14 mouse cellular contexts compared by ENCODE assay signal in genomic region chr11:79628716-79629115, GRCm38 (mm10). TPM values are rescaled to one million over a fixed set of nuclear protein-coding genes. Genes with fewer than 3 reads are reported as not detected.
A peak's percentile ranks its signal among the peaks of the same experiment; 100 is the strongest.
DNase-seq lines count a peak whose midpoint lies in the region; ATAC-seq and TF ChIP-seq lines count a peak whose summit lies in the region.
"Had no signal": no experiment of that assay in that cellular context is flagged by ENCODE, and none has a peak within 500 bp of the region (broad histone marks: within the 10 kb centered on the region; RNA-seq: fewer than 3 reads in every experiment).

No protein-coding gene starts in this region.

- TF ChIP-seq POLR2A in bone marrow, adult 2 months (IDR thresholded peaks at IDR 0.05; ENCODE audit: borderline replicate concordance, control insufficient read depth, low read depth, low read length): no peak

- H3K36me3 ChIP-seq in intestine, postnatal 0 days (ENCODE audit: control insufficient read depth, insufficient read depth): no peaks in the 10 kb centered on the region
- no peaks in the 10 kb centered on the region for H3K36me3 ChIP-seq in intestine, embryonic 16.5 days (ENCODE audit: control insufficient read depth, insufficient read depth, low read length)
- 0 out of 2 replicates have a peak, but pooled peaks cover 8% of the 10 kb centered on the region for H3K36me3 ChIP-seq in forebrain, embryonic 12.5 days (replicated peaks)
- H3K36me3 ChIP-seq: embryonic facial prominence, embryonic 10.5 days; hindbrain, embryonic 15.5 days; limb, embryonic 13.5 days had no signal

- ATAC-seq in intestine, postnatal 0 days: no peak
- ATAC-seq in intestine, embryonic 16.5 days: no peak
- ATAC-seq in forebrain, embryonic 12.5 days (ENCODE audit: low FRiP score): no peak
- ATAC-seq: forebrain, embryonic 14.5 days had no signal

- H3K4me2 ChIP-seq in intestine, postnatal 0 days (replicated peaks; ENCODE audit: low read depth): no peak overlapping the region
- H3K4me2 ChIP-seq in intestine, embryonic 16.5 days (ENCODE audit: low read depth, low read length): no peak overlapping the region
- no peak overlapping the region for H3K4me2 ChIP-seq in forebrain, embryonic 12.5 days
- H3K4me2 ChIP-seq: heart, embryonic 11.5 days; hindbrain, embryonic 15.5 days; limb, embryonic 13.5 days; neural tube, embryonic 13.5 days had no signal

- no peak overlapping the region for H3K9ac ChIP-seq in intestine, postnatal 0 days (ENCODE audit: low read depth, low read length)
- H3K9ac ChIP-seq in intestine, embryonic 16.5 days (ENCODE audit: low read depth, low read length): no peak overlapping the region
- no peak overlapping the region for H3K9ac ChIP-seq in forebrain, embryonic 12.5 days
- H3K9ac ChIP-seq: hindbrain, embryonic 15.5 days; limb, embryonic 13.5 days; neural tube, embryonic 13.5 days had no signal

- H3K27me3 ChIP-seq in intestine, postnatal 0 days (replicated peaks; ENCODE audit: control insufficient read depth, insufficient read depth, low read length): no peaks in the 10 kb centered on the region
- no peaks in the 10 kb centered on the region for H3K27me3 ChIP-seq in intestine, embryonic 16.5 days (replicated peaks; ENCODE audit: control insufficient read depth, insufficient read depth, low read length)
- no peaks in the 10 kb centered on the region for H3K27me3 ChIP-seq in forebrain, embryonic 12.5 days
- H3K27me3 ChIP-seq: hindbrain, embryonic 15.5 days; limb, embryonic 13.5 days; neural tube, embryonic 13.5 days had no signal

- WGBS in intestine, postnatal 0 days: 61% methylated on average over 3 of the region's 3 CpGs
- 70% methylated on average over 3 of the region's 3 CpGs for WGBS in intestine, embryonic 16.5 days
- WGBS in bone marrow, adult 2 months: 43% methylated on average over 3 of the region's 3 CpGs
- WGBS in forebrain, embryonic 12.5 days: 76% methylated on average over 3 of the region's 3 CpGs

- H3K4me1 ChIP-seq in intestine, postnatal 0 days (replicated peaks; ENCODE audit: control insufficient read depth, insufficient read depth, low read length): no peaks in the 10 kb centered on the region
- H3K4me1 ChIP-seq in intestine, embryonic 16.5 days (ENCODE audit: control insufficient read depth, insufficient read depth, low read length): no peaks in the 10 kb centered on the region
- no peaks in the 10 kb centered on the region; the same call in 1 of the 2 replicates for H3K4me1 ChIP-seq in bone marrow, adult 2 months (ENCODE audit: control insufficient read depth, insufficient read depth, low read length)
- peaks cover 14% of the 10 kb centered on the region for H3K4me1 ChIP-seq in forebrain, embryonic 12.5 days
- H3K4me1 ChIP-seq: hindbrain, embryonic 15.5 days had no signal

- H3K27ac ChIP-seq in intestine, postnatal 0 days (ENCODE audit: low read depth, low read length): no peak overlapping the region
- no peak overlapping the region for H3K27ac ChIP-seq in intestine, embryonic 16.5 days (ENCODE audit: low read length)
- no peak overlapping the region for H3K27ac ChIP-seq in bone marrow, adult 2 months (ENCODE audit: control insufficient read depth, insufficient read depth, low read depth, low read length, poor library complexity)
- H3K27ac ChIP-seq in forebrain, embryonic 12.5 days: no peak overlapping the region
- H3K27ac ChIP-seq: embryonic facial prominence, embryonic 10.5 days; hindbrain, embryonic 15.5 days; neural tube, embryonic 13.5 days had no signal

- H3K9me3 ChIP-seq in intestine, postnatal 0 days (ENCODE audit: control insufficient read depth): no peaks in the 10 kb centered on the region
- no peaks in the 10 kb centered on the region for H3K9me3 ChIP-seq in intestine, embryonic 16.5 days (ENCODE audit: control insufficient read depth, low read length)
- H3K9me3 ChIP-seq in forebrain, embryonic 12.5 days: no peaks in the 10 kb centered on the region
- H3K9me3 ChIP-seq: embryonic facial prominence, embryonic 10.5 days; hindbrain, embryonic 15.5 days; limb, embryonic 13.5 days; neural tube, embryonic 13.5 days had no signal

- DNase-seq in thymus, postnatal 0 days (ENCODE audit: low spot score): peak; percentile 53
- DNase-seq in thymus, postnatal 14 days: no peak
- no peak for DNase-seq in retina, embryonic 14.5 days (ENCODE audit: low spot score)
- no peak for DNase-seq in layer of hippocampus, adult 11-12 months (ENCODE audit: low spot score)

- H3K4me3 ChIP-seq in intestine, postnatal 0 days (ENCODE audit: low read depth, low read length): no peak overlapping the region
- no peak overlapping the region for H3K4me3 ChIP-seq in intestine, embryonic 16.5 days (ENCODE audit: low read length)
- no peak overlapping the region for H3K4me3 ChIP-seq in bone marrow, adult 2 months (replicated peaks; ENCODE audit: control insufficient read depth, low read depth, low read length)
- H3K4me3 ChIP-seq in forebrain, embryonic 12.5 days (replicated peaks): no peak overlapping the region
- H3K4me3 ChIP-seq: embryonic facial prominence, embryonic 10.5 days; hindbrain, embryonic 15.5 days; limb, embryonic 13.5 days; neural tube, embryonic 13.5 days had no signal

- peak; percentile 72 for TF ChIP-seq CTCF in intestine, postnatal 0 days (IDR thresholded peaks at IDR 0.05; ENCODE audit: low read depth)
- peak; percentile 54 for TF ChIP-seq CTCF in bone marrow, adult 2 months (IDR thresholded peaks at IDR 0.05; ENCODE audit: control insufficient read depth, insufficient read depth, low read length)

RNA-seq across cellular contexts. Expression of gene Rab11fip4, which starts 37.7 kb away (rescaled TPM):
- polyA plus RNA-seq in intestine, postnatal 0 days (2015; fragmentation: Nextera tagmentation; extraction: Ambion mirVana): 1.5 and 1.7 TPM in 2 replicates
- 1.3 and 2.0 TPM in 2 replicates for polyA plus RNA-seq in intestine, embryonic 16.5 days (2015; fragmentation: Nextera tagmentation; extraction: Ambion mirVana)
- polyA plus RNA-seq in thymus, postnatal 0 days (2015; fragmentation: Nextera tagmentation; extraction: Ambion mirVana): 8.4 and 8.6 TPM in 2 replicates
- 1.3 and 4.7 TPM in 2 replicates for polyA plus RNA-seq in bone marrow, adult 2 months (2011; ENCODE audit: insufficient read depth, insufficient read length, low replicate concordance, missing spikeins)
- 25.6 and 26.8 TPM in 2 replicates for polyA plus RNA-seq in forebrain, embryonic 12.5 days (2016; fragmentation: Nextera tagmentation; extraction: Ambion mirVana)
